Mouse (Mus musculus) frontal cortex, adult 2 months (tissue): ENCODE measurements around the gene Txn2. TPM values are rescaled to one million over a fixed set of nuclear protein-coding genes. Genes with fewer than 3 reads are reported as not detected.

Experiments used
- DNase-seq, 2 experiments: peaks; one replicate each; pipeline ENCODE4 v3.0.0; 2022; ENCODE audit warnings: low spot score in 1 of 2; ENCODE audit errors: extremely low spot score in 1 of 2
- polyA plus RNA-seq: library from polyadenylated mRNA; depleted of rRNA; stranded (reverse); fragments of >200 nt; gene quantifications from 2 replicates; pipeline ENCODE4 v1.2.3, GENCODE M21; 2012

Gene Txn2
- polyA plus RNA-seq, 1 experiment: 198 TPM

- DNase-seq: no peak
Observed at GRCm38 (mm10) chr15:77911065-77911464, 17.7 kb downstream of the Txn2 start.

DNA sequence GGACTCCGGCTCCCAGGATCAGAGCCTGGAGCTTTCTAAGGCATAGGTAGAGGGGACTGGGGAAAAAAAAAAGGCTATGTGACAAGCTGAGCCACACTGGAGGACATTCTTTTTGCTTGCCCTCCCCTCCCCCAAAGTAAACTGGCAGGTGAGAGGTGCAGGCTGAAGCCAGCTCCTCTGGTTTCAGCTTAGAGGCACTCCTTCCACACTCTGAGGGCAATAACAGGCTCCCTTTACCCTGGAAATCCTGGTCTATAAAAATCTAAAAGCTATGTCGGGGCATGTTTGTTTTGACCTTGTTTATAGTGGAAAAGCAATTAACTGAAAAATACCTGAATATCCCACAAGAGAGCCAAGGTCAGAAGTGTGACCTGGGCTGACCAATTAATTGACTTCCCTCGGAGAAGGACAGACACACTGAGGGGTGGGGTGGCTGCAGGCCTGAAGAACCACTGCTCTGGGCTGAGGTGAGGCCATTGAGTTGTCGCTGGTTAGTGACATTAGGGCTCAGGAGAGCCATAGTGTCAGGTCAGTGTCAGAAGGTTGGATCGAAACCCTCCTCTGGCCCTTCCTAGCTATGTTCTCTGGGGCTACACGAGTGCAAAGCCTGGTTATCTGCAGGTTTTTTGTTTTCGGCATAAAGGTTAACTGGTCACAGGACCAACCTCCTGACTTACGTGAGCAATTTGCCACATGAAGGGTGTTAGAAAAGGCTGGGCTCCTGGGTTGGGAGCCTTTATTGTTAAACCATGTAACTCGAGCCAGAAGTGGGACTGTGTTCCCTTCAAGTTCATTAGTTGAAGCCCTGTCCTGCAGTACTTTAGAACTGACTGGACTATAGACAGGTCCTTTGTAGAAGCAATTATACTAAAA is 20.9 kb downstream of the Txn2 start:
- DNase-seq: no peak

GRCm38 (mm10) chr15:77906545-77906944 is 22.3 kb downstream of the Txn2 start:
- DNase-seq: no peak

GRCm38 (mm10) chr15:77906081-77906480 is 22.7 kb downstream of the Txn2 start:
- no peak for DNase-seq

GRCm38 (mm10) chr15:77905275-77905970 is 23.4 kb downstream of the Txn2 start:
- DNase-seq: no peak

DNA sequence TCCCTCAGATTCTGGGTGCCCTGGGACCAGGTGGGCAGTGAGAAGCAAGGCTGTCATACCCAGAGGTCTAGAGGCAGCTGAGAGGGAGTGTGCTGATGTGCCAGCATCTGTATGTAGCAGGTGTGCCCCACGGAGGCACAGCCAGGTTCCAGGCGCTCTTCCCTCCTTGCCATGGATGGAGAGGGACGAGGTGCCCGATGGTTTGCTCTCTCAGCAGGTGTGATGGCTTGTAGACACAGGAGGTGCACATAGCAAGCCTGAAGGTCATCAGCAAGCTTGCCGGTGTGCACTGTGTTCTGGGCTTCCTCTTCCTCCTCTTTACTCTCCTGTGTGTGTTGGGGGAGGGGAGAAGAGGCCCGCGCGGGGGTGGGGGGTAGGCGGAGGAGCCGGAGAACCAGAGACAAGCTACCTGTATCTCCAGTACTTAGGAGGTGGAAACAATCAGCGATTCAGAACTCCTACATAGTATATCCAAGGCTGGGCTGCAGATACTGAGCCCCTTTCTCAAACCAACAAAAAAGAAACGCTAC is 24.4 kb downstream of the Txn2 start:
- DNase-seq: no peak

GRCm38 (mm10) chr15:77903176-77903575 is 25.6 kb downstream of the Txn2 start:
- DNase-seq: no peak

- no peak for DNase-seq
Observed at GRCm38 (mm10) chr15:77894926-77895325, 33.9 kb downstream of the Txn2 start.

DNA sequence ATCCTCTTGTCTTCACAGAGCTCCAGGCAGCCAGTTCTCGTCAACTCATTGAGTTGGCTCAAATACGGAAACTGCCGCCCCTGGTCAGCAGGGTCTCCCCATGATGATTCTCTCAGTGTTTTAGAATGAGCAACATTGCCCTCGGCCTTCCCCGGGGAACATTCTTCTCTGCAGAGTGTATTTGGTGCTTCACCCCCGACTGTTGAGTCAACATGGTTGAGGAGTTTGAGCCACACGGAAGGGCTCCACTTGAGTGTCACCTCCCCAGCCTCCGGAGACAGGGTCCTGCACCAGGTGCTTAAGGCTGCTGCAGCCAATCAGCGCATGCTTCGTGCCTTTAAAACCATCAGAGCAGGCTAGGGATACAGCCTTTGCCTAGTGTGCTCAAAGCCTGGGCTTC is 35.5 kb downstream of the Txn2 start:
- DNase-seq: no peak

DNA sequence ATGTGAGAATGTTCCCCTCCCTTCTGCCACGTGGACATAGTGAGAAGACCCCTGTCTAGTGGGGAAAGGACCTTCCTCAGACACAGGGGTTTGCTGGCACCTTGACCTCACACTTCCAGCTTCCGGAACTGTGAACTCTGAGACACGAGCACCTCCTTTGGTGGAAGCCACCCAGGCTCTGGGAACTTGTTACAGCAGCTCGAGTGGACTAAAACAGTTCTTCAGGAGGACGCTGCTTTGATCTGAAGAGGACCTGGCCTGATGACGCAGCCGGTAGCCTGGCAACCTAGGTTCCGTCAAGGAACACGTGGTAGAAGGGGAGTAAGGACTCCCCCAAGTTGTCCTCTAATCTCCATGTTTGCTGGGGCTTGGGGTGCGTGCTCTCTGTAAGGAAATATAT is 36.4 kb downstream of the Txn2 start:
- DNase-seq: no peak

DNA sequence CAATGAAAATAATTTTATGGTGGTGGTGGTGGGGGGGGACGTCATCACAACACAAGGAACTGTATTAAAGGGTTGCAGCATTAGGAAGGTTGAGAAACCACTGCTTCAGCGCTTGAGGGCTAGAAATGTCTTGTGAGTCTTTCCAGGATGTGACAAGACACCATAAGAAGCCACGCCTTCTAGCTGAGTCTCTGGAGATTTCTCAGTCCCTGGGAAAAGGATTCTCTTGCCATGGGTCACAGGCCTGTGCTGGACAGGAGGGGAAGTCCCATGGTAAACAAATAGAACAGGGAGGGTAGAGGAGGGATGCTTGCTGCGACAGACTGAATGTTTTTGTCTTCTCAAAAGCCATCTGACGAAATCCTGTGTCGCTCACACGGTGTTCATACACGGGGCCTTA is 37.0 kb downstream of the Txn2 start:
- DNase-seq: no peak

GRCm38 (mm10) chr15:77889761-77890422 is 38.9 kb downstream of the Txn2 start:
- DNase-seq: no peak

GRCm38 (mm10) chr15:77888286-77888685 is 40.5 kb downstream of the Txn2 start:
- peak in 1 of 2 experiments; percentile 16 for DNase-seq

- peak in 1 of 2 experiments; percentile 53 for DNase-seq
Observed at GRCm38 (mm10) chr15:77887093-77887488, 41.7 kb downstream of the Txn2 start.

DNA sequence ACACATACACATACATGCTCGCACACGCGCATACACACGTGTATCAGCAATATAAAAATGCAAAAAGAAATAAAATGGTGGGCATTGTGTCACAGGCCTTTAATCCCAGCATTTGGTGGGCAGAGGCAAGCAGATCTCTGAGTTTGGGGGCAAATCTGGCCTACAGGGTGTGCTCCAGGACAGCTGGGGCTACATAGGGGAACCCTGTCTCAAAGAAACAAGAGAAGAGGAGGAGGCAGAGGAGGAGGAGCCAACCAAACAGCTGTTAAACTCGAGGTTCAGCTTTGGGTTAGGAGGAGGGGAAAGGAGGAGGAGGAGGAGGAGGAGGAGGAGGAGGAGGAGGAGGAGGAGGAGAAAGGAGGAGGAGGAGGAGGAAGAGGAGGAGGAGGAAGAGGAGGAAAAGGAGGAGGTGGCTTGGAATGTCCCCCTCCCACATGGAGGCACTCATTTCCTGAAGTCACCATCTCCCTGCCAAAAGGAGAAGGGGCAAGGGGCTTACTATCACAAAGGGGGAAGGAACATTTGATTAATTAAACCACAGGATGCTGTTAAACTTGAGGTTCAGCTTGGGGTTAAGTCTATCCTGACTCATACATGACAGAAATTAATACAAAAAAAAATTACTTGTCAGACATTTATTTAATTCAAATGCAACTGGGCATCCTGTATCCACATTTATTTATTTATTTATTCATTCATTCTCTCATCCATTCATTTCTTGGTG is 42.3 kb downstream of the Txn2 start:
- no peak for DNase-seq

DNA sequence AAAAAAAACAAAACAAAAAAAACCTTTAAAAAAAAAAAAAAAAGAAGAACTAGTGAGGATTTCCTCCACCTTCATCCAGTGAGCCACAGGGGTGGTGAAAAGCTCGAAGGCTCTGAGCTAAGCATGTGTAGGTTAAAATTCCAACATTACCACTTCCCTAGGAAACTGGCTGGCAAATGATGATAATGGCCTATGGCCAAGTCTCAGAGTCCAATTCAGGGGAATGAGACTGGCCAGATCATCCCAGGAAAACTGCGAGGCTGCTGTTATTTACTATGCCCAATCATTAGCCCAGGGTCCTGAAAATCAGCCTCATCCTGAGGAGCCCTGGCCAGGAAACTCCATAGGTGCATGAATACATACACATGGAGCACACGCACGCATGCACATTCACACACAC is 42.9 kb downstream of the Txn2 start:
- DNase-seq: no peak

- no peak for DNase-seq
Observed at GRCm38 (mm10) chr15:77885159-77885558, 43.6 kb downstream of the Txn2 start.

DNA sequence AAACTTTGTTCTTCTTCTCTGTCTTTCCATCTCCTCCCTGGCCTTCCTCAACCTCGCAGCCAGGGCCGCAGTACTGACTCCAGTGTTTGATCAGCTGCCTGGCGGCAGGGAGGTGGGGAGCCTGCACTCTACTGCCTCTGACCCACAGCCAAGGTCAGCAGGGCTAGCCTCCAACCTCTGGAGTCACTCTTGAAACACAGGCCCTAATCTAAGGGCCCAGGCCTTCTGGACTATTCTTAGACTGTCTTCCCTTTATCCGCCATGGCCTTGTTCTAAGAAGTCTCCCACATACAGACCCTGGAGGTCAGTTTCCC is 45.2 kb downstream of the Txn2 start:
- DNase-seq: no peak

DNA sequence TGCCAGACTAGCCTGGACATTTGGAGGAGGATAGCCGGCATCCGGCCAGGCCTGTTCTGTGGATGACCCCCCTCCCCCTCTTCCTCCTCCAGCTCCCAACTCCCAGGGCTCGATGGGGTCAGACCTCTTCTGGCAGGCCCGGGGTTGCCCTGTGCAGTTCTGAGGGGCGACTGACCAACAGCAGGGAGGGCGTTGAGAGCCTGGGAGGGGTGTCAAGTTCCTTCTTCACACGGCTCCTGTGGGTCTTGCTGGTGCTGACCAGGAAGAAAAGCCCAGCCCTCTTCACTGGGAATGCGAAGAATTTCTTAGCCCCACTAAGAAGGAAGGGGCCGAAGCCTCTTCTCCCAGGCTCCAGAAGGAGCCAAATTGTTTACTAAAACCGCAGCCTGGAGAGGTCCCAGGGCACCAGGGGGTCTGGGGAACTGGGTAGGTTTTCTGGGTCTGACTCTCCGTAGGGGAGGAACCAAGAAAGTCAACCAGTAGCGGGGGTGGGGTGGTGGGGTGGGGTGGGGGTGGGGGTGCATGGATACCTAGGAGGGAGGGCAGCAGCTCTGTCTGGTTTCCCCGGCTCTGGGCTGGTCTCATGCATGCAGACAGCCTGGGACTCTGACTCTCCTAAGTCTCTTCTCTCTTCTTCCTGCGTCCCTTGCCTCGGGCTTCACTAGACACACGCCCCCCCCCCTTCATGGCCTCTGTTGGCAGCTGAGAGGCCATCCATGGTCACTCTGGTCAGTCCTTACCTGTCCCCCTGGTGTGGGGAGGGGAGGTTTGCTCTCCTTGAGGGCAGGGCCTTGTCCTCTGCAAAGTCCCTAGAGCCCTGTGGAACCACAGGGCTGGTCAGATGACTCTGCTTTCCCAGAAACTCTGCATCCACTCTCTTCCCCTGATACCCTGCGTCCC is 45.8 kb downstream of the Txn2 start:
- no peak for DNase-seq

DNA sequence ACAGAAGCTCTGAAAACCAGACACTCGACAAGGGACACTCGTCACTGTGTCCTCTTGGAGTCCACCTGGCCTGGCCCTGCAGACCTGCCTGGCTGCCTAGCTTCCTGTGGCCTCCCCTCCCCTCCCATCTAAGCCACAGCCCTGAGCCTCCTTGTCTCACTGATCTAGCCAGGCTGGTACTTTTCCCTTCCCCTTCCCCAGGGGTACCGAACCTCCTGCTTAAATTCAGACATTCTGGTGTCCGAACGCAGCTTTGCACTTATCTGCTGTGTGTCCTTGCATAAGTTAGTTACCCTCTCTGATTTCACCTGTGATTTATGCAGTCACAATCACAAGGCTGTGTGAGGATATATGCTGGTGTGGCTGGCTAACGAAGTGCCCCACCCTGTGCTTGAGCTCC is 46.5 kb downstream of the Txn2 start:
- no peak for DNase-seq
